Mouse (Mus musculus) lung, postnatal 0 days (tissue): ENCODE results near the gene Sptb. TPM values are rescaled to one million over a fixed set of nuclear protein-coding genes. Genes with fewer than 3 reads are reported as not detected.
A peak's percentile ranks its signal among the peaks of the same experiment; 100 is the strongest.

Source experiments
- ATAC-seq: fragments of 200-750 bp; cut with Nextera tagmentation; 2 replicates; pipeline ENCODE4 v1.8.0; 2017; ENCODE audit warnings: moderate library complexity
- DNase-seq: peaks from one replicate; pipeline ENCODE4 v3.0.0-alpha.2; 2016; ENCODE audit warnings: low spot score
- H3K27ac ChIP-seq: fragments of 300-500 bp; sonication (generic); 2 replicates; pipeline ENCODE4 v1.5.1; 2014; ENCODE audit warnings: antibody characterized with exemption, mild to moderate bottlenecking, low read length, mixed read lengths
- H3K27me3 ChIP-seq: fragments of 300-500 bp; sonication (generic); replicated peaks from 2 replicates; pipeline ENCODE4 v1.6.1; 2014; ENCODE audit warnings: low read length, mixed read lengths; ENCODE audit not compliant: insufficient read depth
- H3K36me3 ChIP-seq: fragments of 300-500 bp; sonication (generic); 2 replicates; pipeline ENCODE4 v1.6.1; 2014; ENCODE audit warnings: low read length, mixed read lengths; ENCODE audit not compliant: insufficient read depth
- H3K4me1 ChIP-seq: fragments of 300-500 bp; sonication (generic); 2 replicates; pipeline ENCODE4 v1.6.1; 2014; ENCODE audit warnings: antibody characterized with exemption, low read depth, low read length, mixed read lengths; ENCODE audit not compliant: insufficient read depth
- H3K4me2 ChIP-seq: fragments of 300-500 bp; sonication (generic); replicated peaks from 2 replicates; pipeline ENCODE4 v1.6.1; 2014; ENCODE audit warnings: low read depth, mild to moderate bottlenecking, low read length, moderate library complexity, mixed read lengths
- H3K4me3 ChIP-seq: fragments of 300-500 bp; sonication (generic); 2 replicates; pipeline ENCODE4 v1.5.1; 2014; ENCODE audit warnings: low read depth, low read length
- H3K9ac ChIP-seq: fragments of 300-500 bp; sonication (generic); replicated peaks from 2 replicates; pipeline ENCODE4 v1.6.1; 2014; ENCODE audit warnings: low read depth, mild to moderate bottlenecking
- H3K9me3 ChIP-seq: fragments of 300-500 bp; sonication (generic); 2 replicates; pipeline ENCODE4 v1.6.1; 2016; ENCODE audit warnings: low read length, mixed read lengths
- CTCF ChIP-seq: IDR thresholded peaks from 2 replicates; pipeline ENCODE4 v1.5.1; 2016; ENCODE audit warnings: antibody characterized with exemption, mild to moderate bottlenecking
- EP300 ChIP-seq: IDR thresholded peaks from 2 replicates; pipeline ENCODE4 v1.6.1; 2016; ENCODE audit warnings: antibody characterized with exemption, mild to moderate bottlenecking, control low read depth
- WGBS: fragments of 180-500 bp; shearing (Covaris S2); extraction: QIAGEN DNeasy Blood & Tissue Kit; methylation state at CpG from one replicate; pipeline ENCODE4 v1.1.7; 2014; 5-methylcytosine and 5-hydroxymethylcytosine counted together
- polyA plus RNA-seq: library from polyadenylated mRNA; unstranded; fragments of >200 nt; fragmentation: Nextera tagmentation; extraction: Ambion mirVana; gene quantifications from 2 replicates; pipeline ENCODE4 v1.2.1, GENCODE M21; 2015

Sptb gene
- polyA plus RNA-seq, 1 experiment from 2014 or later = 0.35 TPM

GRCm38 (mm10) chr12:76540701-76541221 is 169.6 kb downstream of the Sptb start:
- DNase-seq = no peak
- Histone ChIP-seq H3K36me3 (no peaks in the 10 kb centered on the region), H3K4me1 (no peaks in the 10 kb centered on the region), H3K27ac (no peak overlapping the region), H3K4me2 (no peak overlapping the region), H3K9ac (no peak overlapping the region), H3K4me3 (no peak overlapping the region), H3K9me3 (no peaks in the 10 kb centered on the region), H3K27me3 (peaks cover under 1% of the 10 kb centered on the region; the same call in 1 of the 2 replicates)
- no peak for ATAC-seq
- TF ChIP-seq EP300 (no peak), CTCF (no peak)
- WGBS = 71% methylated on average over 10 of the region's 10 CpGs

DNA sequence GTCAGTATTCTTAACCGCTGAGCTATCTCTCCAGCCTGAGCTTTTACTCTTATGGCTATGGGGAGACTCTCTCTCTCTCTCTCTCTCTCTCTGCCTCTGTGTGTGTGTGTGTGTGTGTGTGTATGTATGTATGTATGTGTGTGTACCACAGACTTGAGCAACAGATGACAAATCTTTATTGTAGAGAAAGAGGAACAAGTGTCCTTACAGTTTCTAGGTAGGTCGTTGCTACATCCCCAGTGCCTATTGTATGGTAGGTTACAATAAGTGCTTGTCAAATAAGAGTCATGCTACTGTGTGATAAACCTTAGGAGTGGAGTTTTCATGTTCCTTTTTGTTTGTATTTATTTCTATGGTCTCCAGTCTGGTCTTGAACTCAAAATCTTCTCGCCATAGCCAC is 170.2 kb downstream of the Sptb start:
- H3K4me1 ChIP-seq = no peaks in the 10 kb centered on the region
- H3K27ac ChIP-seq = no peak overlapping the region
- 71% methylated on average over 3 of the region's 3 CpGs for WGBS

GRCm38 (mm10) chr12:76537434-76537833 is 172.9 kb downstream of the Sptb start:
- Histone ChIP-seq H3K4me1 (peaks cover 13% of the 10 kb centered on the region; the same call in 1 of the 2 replicates), H3K4me3 (no peak overlapping the region), H3K27ac (no peak overlapping the region), H3K9me3 (no peaks in the 10 kb centered on the region), H3K36me3 (no peaks in the 10 kb centered on the region), H3K27me3 (peaks cover 12% of the 10 kb centered on the region; the same call in 1 of the 2 replicates), H3K4me2 (no peak overlapping the region), H3K9ac (no peak overlapping the region)
- TF ChIP-seq CTCF = no peak
- TF ChIP-seq EP300 = no peak
- peak; percentile 37 for ATAC-seq
- peak; percentile 68 for DNase-seq
- WGBS = 74% methylated on average over 8 of the region's 8 CpGs

More for the DNA sequence above, 170.2 kb downstream of the Sptb start:
- 0 out of 2 replicates have a peak, but pooled peaks have one; percentile 24 for ATAC-seq
- H3K4me2 ChIP-seq = no peak overlapping the region
- peaks cover 5% of the 10 kb centered on the region; the same call in 1 of the 2 replicates for H3K27me3 ChIP-seq
- H3K9ac ChIP-seq = no peak overlapping the region
- TF ChIP-seq EP300 (no peak), CTCF (no peak)
- no peaks in the 10 kb centered on the region for H3K36me3 ChIP-seq
- no peak overlapping the region for H3K4me3 ChIP-seq
- DNase-seq = peak; percentile 38
- H3K9me3 ChIP-seq = no peaks in the 10 kb centered on the region

DNA sequence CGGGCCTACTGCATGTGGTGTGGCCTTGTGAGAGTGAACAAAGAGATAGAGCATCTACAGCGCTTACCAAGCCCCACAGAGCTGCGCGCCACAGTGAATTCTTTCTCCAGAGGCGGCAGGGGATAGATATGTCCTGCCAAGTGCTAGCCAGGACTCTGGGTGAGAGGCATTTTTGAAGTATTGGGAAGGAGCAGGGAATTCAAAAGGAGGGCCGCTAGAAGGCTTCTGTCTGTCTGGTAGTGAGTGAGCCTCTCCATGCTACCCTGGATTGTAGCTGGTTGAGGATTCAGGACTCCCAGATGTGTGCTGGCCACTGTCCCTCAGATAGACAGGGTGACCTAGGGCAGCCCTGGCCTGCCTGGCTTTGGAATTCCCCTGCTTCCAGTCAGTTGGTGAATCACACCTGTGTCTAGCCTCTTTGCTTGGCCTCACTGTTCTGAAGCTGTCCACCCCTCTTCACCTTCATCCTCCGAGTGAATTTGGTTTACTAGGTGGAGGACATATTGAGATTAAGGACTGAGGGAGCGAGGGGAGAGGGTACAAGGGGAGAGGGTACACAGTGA is 173.7 kb downstream of the Sptb start:
- H3K36me3 ChIP-seq = no peaks in the 10 kb centered on the region
- H3K4me1 ChIP-seq = peaks cover 13% of the 10 kb centered on the region; the same call in 1 of the 2 replicates
- WGBS = 81% methylated on average over 8 of the region's 8 CpGs
- H3K27me3 ChIP-seq = peaks cover 16% of the 10 kb centered on the region
- H3K4me2 ChIP-seq = no peak overlapping the region
- H3K4me3 ChIP-seq = no peak overlapping the region
- H3K9ac ChIP-seq = no peak overlapping the region
- H3K27ac ChIP-seq = no peak overlapping the region
- no peaks in the 10 kb centered on the region for H3K9me3 ChIP-seq
- ATAC-seq = no peak
- DNase-seq = no peak
- TF ChIP-seq CTCF = no peak
- TF ChIP-seq EP300 = no peak

DNA sequence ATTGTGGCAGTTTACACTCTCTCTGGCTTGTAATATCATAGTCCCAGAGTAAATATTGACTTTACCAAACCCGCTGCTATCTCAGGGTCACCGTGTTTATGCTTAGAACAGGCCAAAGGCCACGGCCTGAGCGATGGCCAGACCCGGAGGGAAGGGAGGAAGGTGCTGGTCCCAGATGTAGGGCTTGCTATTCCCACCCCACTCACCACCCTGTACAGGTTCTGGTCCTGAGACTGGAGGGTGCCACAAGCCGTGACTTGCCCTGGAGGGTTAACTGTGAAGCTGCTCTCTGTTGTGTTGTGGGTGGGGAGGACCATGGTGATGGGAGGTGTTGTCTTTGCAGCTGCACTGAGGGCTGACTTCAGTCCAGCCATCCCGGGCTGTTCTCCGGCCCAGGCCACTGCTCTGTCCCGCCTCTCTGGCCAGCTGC is 174.9 kb downstream of the Sptb start:
- H3K4me3 ChIP-seq = no peak overlapping the region
- H3K27ac ChIP-seq = no peak overlapping the region
- H3K9ac ChIP-seq = no peak overlapping the region
- H3K4me2 ChIP-seq = peak overlapping the region; percentile 91
- WGBS = 52% methylated on average over 9 of the region's 9 CpGs
- peaks cover 13% of the 10 kb centered on the region; the same call in 1 of the 2 replicates for H3K4me1 ChIP-seq
- TF ChIP-seq EP300 (no peak), CTCF (no peak)
- DNase-seq = no peak
- H3K9me3 ChIP-seq = no peaks in the 10 kb centered on the region
- ATAC-seq = no peak
- H3K27me3 ChIP-seq = peaks cover 24% of the 10 kb centered on the region
- no peaks in the 10 kb centered on the region for H3K36me3 ChIP-seq

- no peak overlapping the region for H3K9ac ChIP-seq
- DNase-seq = no peak
- no peak for ATAC-seq
- no peaks in the 10 kb centered on the region for H3K36me3 ChIP-seq
- TF ChIP-seq CTCF (no peak), EP300 (no peak)
- H3K27ac ChIP-seq = no peak overlapping the region
- H3K4me3 ChIP-seq = peak overlapping the region; percentile 69; the same call in 1 of the 2 replicates
- peak overlapping the region; percentile 91 for H3K4me2 ChIP-seq
- no peaks in the 10 kb centered on the region for H3K9me3 ChIP-seq
- peaks cover 24% of the 10 kb centered on the region for H3K27me3 ChIP-seq
- H3K4me1 ChIP-seq = peaks cover 13% of the 10 kb centered on the region; the same call in 1 of the 2 replicates
- WGBS = 19% methylated on average over 9 of the region's 9 CpGs
Observed at GRCm38 (mm10) chr12:76534641-76535283, 175.6 kb downstream of the Sptb start.
